In genomic region chrX:166952528-166953189, GRCm38 (mm10) we compare ENCODE assay signal across 9 mouse cellular contexts.
DNase-seq lines count a peak whose midpoint lies in the region; ATAC-seq and TF ChIP-seq lines count a peak whose summit lies in the region.
"Had no signal": no experiment of that assay in that cellular context is flagged by ENCODE, and none has a peak within 500 bp of the region (broad histone marks: within the 10 kb centered on the region; RNA-seq: fewer than 3 reads in every experiment).

No protein-coding gene starts in this region.

- H3K27ac ChIP-seq in forebrain, postnatal 0 days (ENCODE audit: low read depth, low read length), result peak overlapping the region; percentile 40; the same call in 1 of the 2 replicates
- H3K27ac ChIP-seq in forebrain, embryonic 12.5 days, result no peak overlapping the region
- H3K27ac ChIP-seq in bone marrow, adult 2 months (ENCODE audit: control insufficient read depth, insufficient read depth, low read depth, low read length, poor library complexity), result peak overlapping the region; percentile 2; the same call in 1 of the 2 replicates
- no peak overlapping the region for H3K27ac ChIP-seq in heart, embryonic 11.5 days (ENCODE audit: low read depth, low read length)
- H3K27ac ChIP-seq: lung, embryonic 15.5 days had no signal

- no peak for TF ChIP-seq CTCF in forebrain, postnatal 0 days (IDR thresholded peaks at IDR 0.05; ENCODE audit: low read depth)
- no peak for TF ChIP-seq CTCF in bone marrow, adult 2 months (IDR thresholded peaks at IDR 0.05; ENCODE audit: control insufficient read depth, insufficient read depth, low read length)

- H3K4me1 ChIP-seq in forebrain, postnatal 0 days (ENCODE audit: insufficient read depth), result no peaks in the 10 kb centered on the region
- peaks cover 6% of the 10 kb centered on the region for H3K4me1 ChIP-seq in forebrain, embryonic 12.5 days
- H3K4me1 ChIP-seq in bone marrow, adult 2 months (ENCODE audit: control insufficient read depth, insufficient read depth, low read length), result no peaks in the 10 kb centered on the region
- H3K4me1 ChIP-seq in heart, embryonic 11.5 days (ENCODE audit: control insufficient read depth, insufficient read depth, low read length), result no peaks in the 10 kb centered on the region
- H3K4me1 ChIP-seq: lung, embryonic 15.5 days had no signal

- H3K4me2 ChIP-seq in forebrain, postnatal 0 days (ENCODE audit: low read depth), result peak overlapping the region; percentile 15; the same call in 1 of the 2 replicates
- H3K4me2 ChIP-seq in forebrain, embryonic 12.5 days, result no peak overlapping the region
- no peak overlapping the region for H3K4me2 ChIP-seq in heart, embryonic 11.5 days
- H3K4me2 ChIP-seq: lung, embryonic 15.5 days had no signal

- H3K9me3 ChIP-seq in forebrain, postnatal 0 days (ENCODE audit: low read length), result no peaks in the 10 kb centered on the region
- H3K9me3 ChIP-seq in forebrain, embryonic 12.5 days, result no peaks in the 10 kb centered on the region
- no peaks in the 10 kb centered on the region for H3K9me3 ChIP-seq in heart, embryonic 11.5 days (replicated peaks; ENCODE audit: control insufficient read depth, low read length)
- H3K9me3 ChIP-seq: lung, embryonic 15.5 days had no signal

- TF ChIP-seq POLR2A in bone marrow, adult 2 months (IDR thresholded peaks at IDR 0.05; ENCODE audit: borderline replicate concordance, control insufficient read depth, low read depth, low read length), result no peak

- no peaks in the 10 kb centered on the region for H3K27me3 ChIP-seq in forebrain, postnatal 0 days (ENCODE audit: insufficient read depth, low read length)
- H3K27me3 ChIP-seq in forebrain, embryonic 12.5 days, result peaks cover 20% of the 10 kb centered on the region
- no peaks in the 10 kb centered on the region for H3K27me3 ChIP-seq in heart, embryonic 11.5 days (ENCODE audit: control insufficient read depth, insufficient read depth, low read length)

- no peak overlapping the region for H3K4me3 ChIP-seq in forebrain, postnatal 0 days (ENCODE audit: low read depth, low read length)
- H3K4me3 ChIP-seq in forebrain, embryonic 12.5 days (replicated peaks), result no peak overlapping the region
- no peak overlapping the region for H3K4me3 ChIP-seq in bone marrow, adult 2 months (replicated peaks; ENCODE audit: control insufficient read depth, low read depth, low read length)
- H3K4me3 ChIP-seq in heart, embryonic 11.5 days (ENCODE audit: low read depth, low read length), result no peak overlapping the region
- H3K4me3 ChIP-seq: lung, embryonic 15.5 days had no signal

- no peaks in the 10 kb centered on the region for H3K36me3 ChIP-seq in forebrain, postnatal 0 days (ENCODE audit: insufficient read depth)
- no peaks in the 10 kb centered on the region for H3K36me3 ChIP-seq in forebrain, embryonic 12.5 days (replicated peaks)
- H3K36me3 ChIP-seq in heart, embryonic 11.5 days (ENCODE audit: control insufficient read depth, insufficient read depth, low read length), result no peaks in the 10 kb centered on the region
- H3K36me3 ChIP-seq: lung, embryonic 15.5 days had no signal

- intact Hi-C loops in gastrocnemius, postnatal 36 days (cut with DNase I), result no loop called here
- intact Hi-C loops in heart, postnatal 14 days (cut with DNase I), result no loop called here

- no peak overlapping the region for H3K9ac ChIP-seq in forebrain, postnatal 0 days
- no peak overlapping the region for H3K9ac ChIP-seq in forebrain, embryonic 12.5 days
- no peak overlapping the region for H3K9ac ChIP-seq in heart, embryonic 11.5 days (ENCODE audit: low read depth, low read length)
- H3K9ac ChIP-seq: lung, embryonic 15.5 days had no signal

- 50% methylated on average over 14 of the region's 14 CpGs for WGBS in forebrain, postnatal 0 days
- 45% methylated on average over 14 of the region's 14 CpGs for WGBS in forebrain, embryonic 12.5 days
- WGBS in bone marrow, adult 2 months, result 29% methylated on average over 14 of the region's 14 CpGs
- 59% methylated on average over 14 of the region's 14 CpGs for WGBS in heart, embryonic 11.5 days (ENCODE audit: insufficient replicate concordance)

- DNase-seq in forebrain, postnatal 0 days, result peak; percentile 30
- DNase-seq in layer of hippocampus, adult 9-10 months (ENCODE audit: low spot score), result peak; percentile 25
- DNase-seq in natural killer cell, adult 2 months (ENCODE audit: low spot score in 2 of 2), result peak; percentile 0 to 13
- DNase-seq in gastrocnemius, postnatal 36 days, result no peak
- no peak for DNase-seq in heart, postnatal 14 days

- peak; percentile 50; the same call in 1 of the 2 replicates for ATAC-seq in forebrain, postnatal 0 days
- ATAC-seq in forebrain, embryonic 12.5 days (ENCODE audit: low FRiP score), result no peak
- no peak for ATAC-seq in heart, embryonic 11.5 days (replicated peaks; ENCODE audit: insufficient number of reproducible peaks, low FRiP score, low TSS enrichment)

Comparison
In these comparisons a context has a peak if more than half of its experiments do, and no peak if none do; other contexts are left out.
1. H3K27ac ChIP-seq: peak in forebrain, postnatal 0 days (single experiment) and bone marrow, adult 2 months (single experiment); none in forebrain, embryonic 12.5 days (single experiment) and heart, embryonic 11.5 days (single experiment).
2. DNase-seq: peak in forebrain, postnatal 0 days (single experiment), layer of hippocampus, adult 9-10 months (single experiment) and natural killer cell, adult 2 months (2 of 2); none in gastrocnemius, postnatal 36 days (0 of 2) and heart, postnatal 14 days (0 of 2).